Mouse (Mus musculus): Measurements from ENCODE around the gene Ankef1. TPM values are rescaled to one million over a fixed set of nuclear protein-coding genes. Genes with fewer than 3 reads are reported as not detected.

Ankef1 gene
- polyA plus RNA-seq (2015; fragmentation: Nextera tagmentation; extraction: Ambion mirVana), result 0.21 and 0.23 TPM in 2 replicates

DNA sequence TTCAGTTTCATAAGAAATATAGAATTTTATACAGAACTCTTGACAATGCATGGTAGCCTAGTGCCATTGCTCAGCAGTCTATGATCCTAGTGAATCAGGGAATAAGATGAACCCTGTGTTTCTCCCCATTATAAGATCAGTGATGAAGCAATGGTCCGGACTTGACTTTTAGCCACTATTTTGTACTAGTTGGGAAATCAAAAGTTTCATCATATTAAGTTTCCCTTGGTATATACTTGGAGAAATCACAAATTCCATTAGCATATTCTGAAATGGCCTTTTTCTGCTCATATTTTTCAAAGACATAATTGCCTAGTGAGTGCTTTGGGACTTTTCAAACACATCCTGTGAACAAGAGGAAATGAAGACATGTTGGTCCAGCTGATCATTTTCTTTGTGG lies at the start of gene Ankef1:
TSS of gene Ankef1 (plus strand) at position 260 of the 400 bp plus-strand sequence.
- no peak for ATAC-seq (ENCODE audit: insufficient read depth, low FRiP score, low read depth)
- H3K27me3 ChIP-seq (replicated peaks), result no peaks in the 10 kb centered on the region
- H3K4me1 ChIP-seq, result no peaks in the 10 kb centered on the region
- no peak within 1 kb of the TSS for H3K4me2 ChIP-seq
- H3K36me3 ChIP-seq, result no peaks in the 10 kb centered on the region
- H3K4me3 ChIP-seq (replicated peaks), result no peak within 1 kb of the TSS
- no peaks in the 10 kb centered on the region for H3K9me3 ChIP-seq
- 92% methylated on average over 1 of the region's 1 CpGs for WGBS
- no peak within 1 kb of the TSS for H3K9ac ChIP-seq
- no peak within 1 kb of the TSS for H3K27ac ChIP-seq

DNA sequence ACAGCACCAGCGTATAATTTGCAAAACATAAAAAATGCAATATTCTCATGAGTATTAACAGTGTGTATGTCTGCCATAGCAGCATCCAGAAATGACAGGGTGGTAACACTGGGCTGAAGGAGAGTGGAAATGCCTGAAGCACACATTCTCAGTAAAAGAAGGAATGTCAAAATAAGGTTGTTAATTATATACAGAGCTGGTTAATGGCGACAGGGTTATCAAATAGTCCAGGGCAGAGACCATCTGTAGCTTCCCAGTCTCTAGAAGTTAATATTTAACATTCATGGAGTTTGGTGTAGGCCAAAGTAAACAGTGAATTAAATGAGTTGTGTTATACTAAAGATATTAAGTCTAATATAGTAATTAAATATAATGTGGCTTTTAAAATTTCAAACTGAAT lies 45.2 kb upstream of the Ankef1 start:
- Histone ChIP-seq H3K9me3 (no peaks in the 10 kb centered on the region), H3K27ac (no peak overlapping the region; the same call in 1 of the 2 replicates), H3K36me3 (no peaks in the 10 kb centered on the region), H3K4me3 (replicated peaks) (no peak overlapping the region), H3K4me1 (no peaks in the 10 kb centered on the region), H3K9ac (no peak overlapping the region), H3K27me3 (replicated peaks) (no peaks in the 10 kb centered on the region), H3K4me2 (no peak overlapping the region)
- WGBS, result 33% methylated on average over 2 of the region's 2 CpGs
- peak; percentile 71; the same call in 1 of the 2 replicates for ATAC-seq (ENCODE audit: insufficient read depth, low FRiP score, low read depth)

DNA sequence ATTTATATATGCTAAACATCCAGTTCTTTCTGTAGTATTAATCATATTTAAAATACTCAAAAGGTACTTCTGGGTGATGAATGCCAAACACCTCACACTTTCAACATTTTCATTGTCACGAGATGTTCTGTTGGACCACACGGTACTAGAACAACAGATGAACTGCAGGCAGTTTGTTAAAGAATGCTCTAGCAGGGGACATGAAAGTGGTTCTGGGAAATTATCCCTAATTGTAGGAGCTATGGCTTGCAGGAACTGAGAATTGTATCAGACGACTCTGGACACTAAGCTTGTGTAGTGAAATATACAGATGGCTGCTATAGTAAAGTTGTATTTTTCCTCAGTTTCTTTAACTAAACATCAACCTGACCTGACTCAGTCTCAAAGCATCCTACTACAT lies 44.8 kb upstream of the Ankef1 start:
- H3K27me3 ChIP-seq (replicated peaks), result no peaks in the 10 kb centered on the region
- H3K9ac ChIP-seq, result no peak overlapping the region
- no peak for ATAC-seq (ENCODE audit: insufficient read depth, low FRiP score, low read depth)
- H3K4me3 ChIP-seq (replicated peaks), result no peak overlapping the region
- no peaks in the 10 kb centered on the region for H3K9me3 ChIP-seq
- no peaks in the 10 kb centered on the region for H3K36me3 ChIP-seq
- WGBS, result 34% methylated on average over 3 of the region's 3 CpGs
- H3K27ac ChIP-seq, result no peak overlapping the region
- H3K4me1 ChIP-seq, result no peaks in the 10 kb centered on the region
- no peak overlapping the region for H3K4me2 ChIP-seq

DNA sequence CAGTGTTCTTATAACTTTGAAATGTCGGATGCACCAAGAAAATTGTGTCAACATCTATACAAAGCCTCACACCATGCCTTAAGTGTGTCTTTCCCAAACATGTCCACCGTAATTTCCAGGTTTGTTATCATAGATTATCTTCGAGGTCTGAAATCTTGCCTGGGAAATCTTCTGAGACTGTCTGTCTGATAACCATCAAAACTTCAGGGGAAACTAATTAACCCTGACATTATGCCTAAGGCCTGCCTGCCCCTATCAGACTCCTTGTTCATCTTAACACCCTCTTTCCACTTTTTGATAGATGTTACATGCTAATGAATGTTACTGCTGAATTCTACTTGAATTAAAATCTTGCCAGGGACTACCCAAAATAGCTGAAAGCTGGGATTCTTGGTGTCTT lies 24.1 kb upstream of the Ankef1 start:
- Histone ChIP-seq H3K27ac (no peak overlapping the region), H3K4me1 (no peaks in the 10 kb centered on the region), H3K9me3 (no peaks in the 10 kb centered on the region), H3K27me3 (replicated peaks) (no peaks in the 10 kb centered on the region), H3K36me3 (no peaks in the 10 kb centered on the region), H3K4me2 (no peak overlapping the region), H3K4me3 (replicated peaks) (no peak overlapping the region), H3K9ac (no peak overlapping the region)
- 56% methylated on average over 3 of the region's 3 CpGs for WGBS
- no peak for ATAC-seq (ENCODE audit: insufficient read depth, low FRiP score, low read depth)

DNA sequence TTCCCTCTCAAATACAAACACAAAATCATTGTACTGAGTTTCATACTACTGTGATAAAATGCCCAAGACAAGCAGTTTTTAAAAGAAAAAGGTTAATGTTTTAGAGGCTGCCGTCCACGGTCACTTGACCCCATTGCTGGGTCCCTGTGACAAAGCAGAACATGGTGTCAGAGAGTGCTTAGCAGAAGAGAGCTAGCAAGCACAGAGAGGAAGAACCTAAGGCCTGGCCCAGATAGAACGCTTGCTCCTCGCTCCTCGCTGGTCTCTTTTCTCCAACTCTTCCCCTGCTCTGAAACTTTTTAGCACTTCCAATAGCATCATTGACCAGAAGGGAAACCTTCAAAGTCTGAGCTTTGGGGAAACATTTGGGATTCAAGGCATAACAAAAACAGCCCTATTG lies 19.4 kb upstream of the Ankef1 start:
- WGBS, result 78% methylated on average over 5 of the region's 5 CpGs

DNA sequence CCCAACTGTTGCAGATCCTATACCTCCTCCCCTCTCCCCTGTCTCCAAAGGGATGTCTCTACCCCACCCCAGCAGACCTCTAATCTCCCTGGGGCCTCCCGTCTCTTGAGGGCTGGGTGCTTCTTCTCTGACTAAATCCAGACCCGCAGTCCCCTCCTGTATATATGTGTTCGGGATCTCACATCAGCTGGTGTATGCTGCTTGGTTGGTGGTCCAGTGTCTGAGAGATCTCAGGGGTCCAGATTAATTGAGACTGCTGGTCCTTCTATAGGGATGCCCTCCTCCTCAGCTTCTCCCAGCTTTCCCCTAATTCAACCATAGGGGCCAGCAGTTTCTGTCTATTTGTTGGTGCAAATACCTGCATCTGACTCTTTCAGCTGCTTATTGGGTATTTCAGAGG lies 18.7 kb upstream of the Ankef1 start:
- Histone ChIP-seq H3K27me3 (replicated peaks) (no peaks in the 10 kb centered on the region), H3K4me1 (no peaks in the 10 kb centered on the region), H3K4me2 (no peak overlapping the region), H3K9me3 (no peaks in the 10 kb centered on the region), H3K4me3 (replicated peaks) (no peak overlapping the region), H3K36me3 (no peaks in the 10 kb centered on the region), H3K9ac (no peak overlapping the region), H3K27ac (no peak overlapping the region)
- no peak for ATAC-seq (ENCODE audit: insufficient read depth, low FRiP score, low read depth)
- 69% methylated on average over 3 of the region's 3 CpGs for WGBS

More for the DNA sequence above, 19.4 kb upstream of the Ankef1 start:
- H3K27me3 ChIP-seq (replicated peaks), result no peaks in the 10 kb centered on the region
- H3K36me3 ChIP-seq, result no peaks in the 10 kb centered on the region
- no peak for ATAC-seq (ENCODE audit: insufficient read depth, low FRiP score, low read depth)
- no peaks in the 10 kb centered on the region for H3K4me1 ChIP-seq
- H3K27ac ChIP-seq, result no peak overlapping the region
- no peak overlapping the region for H3K9ac ChIP-seq
- no peak overlapping the region for H3K4me3 ChIP-seq (replicated peaks)
- H3K9me3 ChIP-seq, result no peaks in the 10 kb centered on the region
- H3K4me2 ChIP-seq, result no peak overlapping the region

DNA sequence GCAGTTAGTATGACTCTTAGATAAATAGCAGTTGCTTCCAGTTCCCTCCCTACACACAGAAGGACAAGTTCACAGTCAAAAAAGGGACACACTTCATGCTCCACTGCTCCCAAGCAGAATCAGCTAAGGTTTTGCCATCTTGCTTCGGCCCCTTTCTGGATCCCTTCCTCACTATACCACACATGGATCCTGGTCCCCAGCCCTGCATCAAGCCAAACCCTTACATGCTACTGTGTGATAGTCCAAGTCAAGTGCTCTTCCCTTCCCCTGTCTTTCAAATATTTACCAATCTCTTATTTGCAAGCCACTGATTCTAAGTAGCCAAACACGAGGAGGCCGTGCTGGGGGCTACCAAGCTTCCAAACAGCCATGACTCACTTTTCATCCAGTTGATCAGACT lies 16.8 kb upstream of the Ankef1 start:
- no peaks in the 10 kb centered on the region for H3K4me1 ChIP-seq
- no peak for ATAC-seq (ENCODE audit: insufficient read depth, low FRiP score, low read depth)
- no peaks in the 10 kb centered on the region for H3K9me3 ChIP-seq
- no peaks in the 10 kb centered on the region for H3K36me3 ChIP-seq
- H3K9ac ChIP-seq, result no peak overlapping the region
- H3K27ac ChIP-seq, result no peak overlapping the region
- WGBS, result 63% methylated on average over 3 of the region's 3 CpGs
- H3K27me3 ChIP-seq (replicated peaks), result no peaks in the 10 kb centered on the region
- no peak overlapping the region for H3K4me2 ChIP-seq
- no peak overlapping the region for H3K4me3 ChIP-seq (replicated peaks)

DNA sequence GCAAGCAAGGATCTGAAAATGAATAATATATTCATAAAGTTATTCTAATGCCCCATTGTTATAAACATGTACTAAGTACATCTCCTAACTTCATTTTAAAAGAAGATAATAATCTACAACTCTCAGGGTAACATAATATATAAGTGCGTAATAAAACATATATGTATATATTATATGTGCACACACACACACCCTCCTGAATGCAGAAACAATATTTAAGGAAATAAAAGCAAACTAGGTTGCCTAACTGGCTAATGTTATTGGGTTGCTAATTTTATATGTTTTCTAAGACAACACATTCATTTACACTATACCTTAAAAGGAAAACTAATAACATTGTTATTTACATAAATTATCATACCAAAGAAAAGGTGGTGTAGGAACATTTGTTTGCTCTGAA lies 16.3 kb upstream of the Ankef1 start:
- Histone ChIP-seq H3K36me3 (no peaks in the 10 kb centered on the region), H3K27me3 (replicated peaks) (no peaks in the 10 kb centered on the region), H3K4me1 (no peaks in the 10 kb centered on the region), H3K9ac (no peak overlapping the region), H3K4me3 (replicated peaks) (no peak overlapping the region), H3K9me3 (no peaks in the 10 kb centered on the region), H3K27ac (no peak overlapping the region), H3K4me2 (peak overlapping the region; percentile 29; the same call in 1 of the 2 replicates)
- 87% methylated on average over 1 of the region's 1 CpGs for WGBS
- ATAC-seq (ENCODE audit: insufficient read depth, low FRiP score, low read depth), result no peak

DNA sequence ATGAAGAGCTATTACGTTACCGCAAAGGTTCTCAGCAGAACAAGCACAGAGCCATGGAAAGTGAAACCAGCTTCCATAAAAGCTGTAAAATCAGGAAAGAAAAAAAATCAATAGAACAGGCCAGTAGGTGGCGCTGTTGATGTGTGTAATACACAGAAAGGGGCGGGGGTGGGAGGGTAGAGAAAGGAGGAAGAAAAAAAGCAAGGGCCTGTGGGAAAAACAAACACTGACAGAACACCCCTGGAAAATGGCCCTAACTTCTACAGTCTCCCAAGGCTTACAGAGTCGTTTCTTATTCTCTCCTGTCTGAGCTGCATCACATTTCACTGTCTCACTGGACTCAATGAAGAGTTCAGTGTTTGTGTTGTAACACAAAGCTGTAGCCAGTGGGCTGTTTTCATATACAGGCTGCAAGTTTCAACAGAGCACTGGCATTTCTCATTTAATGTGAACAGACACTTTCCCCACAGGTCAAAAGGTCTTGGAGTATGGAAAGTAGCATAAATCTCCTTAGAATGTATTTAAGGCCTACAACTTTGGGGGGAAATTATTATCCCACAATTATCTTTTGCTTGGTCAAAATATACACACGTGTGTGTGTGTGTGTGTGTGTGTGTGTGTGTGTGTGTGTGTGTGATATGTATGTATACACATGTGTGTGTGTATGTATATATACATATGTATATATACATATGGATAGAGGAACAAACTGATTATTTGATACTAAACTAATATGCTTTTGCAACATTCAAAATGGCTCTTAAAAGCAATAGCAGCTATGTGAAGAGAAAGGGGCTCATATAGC lies 15.7 kb upstream of the Ankef1 start:
- Histone ChIP-seq H3K9ac (no peak overlapping the region), H3K27me3 (replicated peaks) (no peaks in the 10 kb centered on the region), H3K4me3 (replicated peaks) (no peak overlapping the region), H3K36me3 (no peaks in the 10 kb centered on the region), H3K9me3 (no peaks in the 10 kb centered on the region), H3K27ac (peak overlapping the region; percentile 44; the same call in 1 of the 2 replicates), H3K4me1 (no peaks in the 10 kb centered on the region), H3K4me2 (peak overlapping the region; percentile 29; the same call in 1 of the 2 replicates)
- peak; percentile 60 for ATAC-seq (ENCODE audit: insufficient read depth, low FRiP score, low read depth)
- WGBS, result 12% methylated on average over 6 of the region's 6 CpGs

DNA sequence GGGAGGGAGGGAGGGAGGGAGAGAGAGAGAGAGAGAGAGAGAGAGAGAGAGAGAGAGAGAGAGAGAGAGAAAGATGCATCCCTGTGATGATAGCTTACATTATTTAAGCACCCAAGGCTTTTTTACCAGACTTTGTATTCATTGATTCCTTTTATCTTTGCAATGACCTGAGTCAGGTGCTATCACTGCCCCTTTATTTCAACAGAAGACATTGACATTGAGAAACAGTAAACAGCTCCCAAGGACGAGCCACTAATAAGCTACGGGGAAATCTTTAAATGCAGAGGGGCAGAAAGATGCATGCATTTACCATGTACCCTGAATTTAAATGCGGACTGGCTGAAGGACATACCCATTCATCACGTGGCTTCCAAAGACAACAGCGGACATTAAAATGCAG lies 14.7 kb upstream of the Ankef1 start:
- Histone ChIP-seq H3K4me2 (no peak overlapping the region), H3K27ac (no peak overlapping the region), H3K36me3 (no peaks in the 10 kb centered on the region), H3K27me3 (replicated peaks) (no peaks in the 10 kb centered on the region), H3K4me3 (replicated peaks) (no peak overlapping the region), H3K9ac (no peak overlapping the region), H3K9me3 (no peaks in the 10 kb centered on the region), H3K4me1 (no peaks in the 10 kb centered on the region)
- WGBS, result 73% methylated on average over 5 of the region's 5 CpGs
- no peak for ATAC-seq (ENCODE audit: insufficient read depth, low FRiP score, low read depth)

DNA sequence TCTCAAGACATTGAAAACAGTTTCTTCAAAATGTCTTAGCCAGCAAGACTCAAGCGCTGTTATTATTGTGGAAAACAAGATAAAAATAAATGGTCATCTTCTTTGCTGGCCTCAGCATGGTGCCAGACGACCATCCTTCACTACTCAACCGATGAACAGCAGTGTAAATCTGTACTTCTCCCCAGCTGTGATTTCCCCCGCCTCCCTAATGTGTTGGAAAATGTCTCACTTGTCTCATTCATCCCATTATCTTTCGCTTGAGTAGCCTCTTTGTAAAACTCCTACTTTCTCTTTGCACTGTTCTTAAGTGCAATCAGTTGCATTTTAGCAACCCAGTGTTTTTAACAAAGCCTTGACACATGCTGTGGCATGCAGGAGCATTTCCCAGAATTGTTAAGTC lies 9.4 kb downstream of the Ankef1 start:
- H3K9ac ChIP-seq, result no peak overlapping the region
- 62% methylated on average over 5 of the region's 5 CpGs for WGBS
- no peak overlapping the region for H3K4me2 ChIP-seq
- no peaks in the 10 kb centered on the region for H3K9me3 ChIP-seq
- H3K4me3 ChIP-seq (replicated peaks), result no peak overlapping the region
- ATAC-seq (ENCODE audit: insufficient read depth, low FRiP score, low read depth), result no peak
- 0 out of 2 replicates have a peak, but pooled peaks cover 3% of the 10 kb centered on the region for H3K4me1 ChIP-seq
- H3K27me3 ChIP-seq (replicated peaks), result no peaks in the 10 kb centered on the region
- H3K27ac ChIP-seq, result no peak overlapping the region
- H3K36me3 ChIP-seq, result no peaks in the 10 kb centered on the region

DNA sequence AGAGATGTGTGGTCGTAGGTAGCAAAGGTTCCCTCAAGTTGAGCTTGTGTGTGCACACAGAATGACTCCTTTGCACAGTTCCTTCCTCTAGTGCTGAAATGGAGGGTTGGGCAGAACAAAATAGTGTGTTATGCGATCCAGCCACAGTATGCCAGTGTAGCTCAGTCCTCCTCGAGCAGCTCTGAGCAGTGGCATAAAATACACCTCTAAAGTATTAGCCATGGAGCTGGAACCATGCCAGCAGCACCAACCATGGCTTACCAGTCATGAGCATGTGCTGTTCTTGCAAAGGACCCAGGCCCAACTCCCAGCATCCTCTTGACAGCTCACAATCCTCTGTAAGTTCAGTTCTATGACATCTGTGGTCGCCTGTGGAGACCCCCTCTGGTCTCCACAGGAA lies 10.0 kb downstream of the Ankef1 start:
- no peak overlapping the region for H3K27ac ChIP-seq
- H3K27me3 ChIP-seq (replicated peaks), result no peaks in the 10 kb centered on the region
- H3K4me1 ChIP-seq, result 0 out of 2 replicates have a peak, but pooled peaks cover 3% of the 10 kb centered on the region
- no peak overlapping the region for H3K9ac ChIP-seq
- no peaks in the 10 kb centered on the region for H3K9me3 ChIP-seq
- no peak overlapping the region for H3K4me3 ChIP-seq (replicated peaks)
- no peaks in the 10 kb centered on the region for H3K36me3 ChIP-seq
- 73% methylated on average over 4 of the region's 4 CpGs for whole genome bisulfite sequencing
- no peak overlapping the region for H3K4me2 ChIP-seq
- ATAC-seq (ENCODE audit: insufficient read depth, low FRiP score, low read depth), result no peak

Data from stomach, embryonic 15.5 days (tissue).